Mouse (Mus musculus) frontal cortex, postnatal 14 days (tissue): ENCODE measurements around the gene Pkd2l1.
"Not testable (repeated sequence)": the region's sequence is repeated elsewhere in the genome, so short reads cannot be mapped to it uniquely, and the experiment has no call there.

Source experiments
- DNase-seq, 2 experiments: peaks; one replicate each; pipeline ENCODE4 v3.0.0; 2022; ENCODE audit warnings: low spot score in 2 of 2

Pkd2l1 gene

GRCm38 (mm10) chr19:44157005-44157404, 35.2 kb downstream of the Pkd2l1 start:
- DNase-seq: no peak

DNA sequence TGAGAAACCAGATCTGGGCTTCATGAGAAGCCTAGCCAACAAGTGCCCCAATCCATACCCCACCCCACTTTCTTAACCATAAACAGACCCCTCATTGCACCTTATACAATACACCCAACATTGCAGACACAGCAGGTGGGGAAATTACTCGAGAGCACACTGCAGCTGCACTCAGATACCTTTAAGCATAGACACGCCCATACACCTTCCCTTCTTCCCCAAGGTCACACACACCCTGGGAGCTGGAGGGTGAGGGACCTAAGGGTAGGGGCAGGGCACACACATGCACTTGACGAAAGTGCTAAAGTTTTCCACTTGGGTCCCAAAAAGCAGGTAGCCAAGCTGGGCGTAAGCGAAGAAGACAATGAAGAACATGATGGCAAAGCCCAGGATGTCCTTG, 38.5 kb downstream of the Pkd2l1 start:
- no peak for DNase-seq

DNA sequence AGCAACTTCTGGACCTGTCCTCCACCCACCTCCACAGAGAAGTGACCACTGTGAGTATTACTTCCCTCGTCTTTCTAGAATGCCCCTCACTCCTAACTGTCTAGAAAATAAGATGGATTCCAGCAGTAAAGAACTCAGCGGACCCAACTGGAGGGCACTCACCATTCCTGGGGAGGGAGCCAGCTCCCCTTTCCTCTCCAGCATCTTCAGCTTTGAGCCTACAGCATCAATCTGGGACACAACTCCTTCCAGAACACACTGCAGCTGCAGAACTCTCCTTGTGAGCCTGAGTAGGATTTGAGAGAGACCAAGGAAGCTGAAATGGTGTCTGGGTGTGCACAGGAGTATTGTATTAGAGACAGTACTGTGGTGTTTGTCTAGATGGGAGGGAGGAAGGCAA, 43.3 kb downstream of the Pkd2l1 start:
- DNase-seq: no peak

DNA sequence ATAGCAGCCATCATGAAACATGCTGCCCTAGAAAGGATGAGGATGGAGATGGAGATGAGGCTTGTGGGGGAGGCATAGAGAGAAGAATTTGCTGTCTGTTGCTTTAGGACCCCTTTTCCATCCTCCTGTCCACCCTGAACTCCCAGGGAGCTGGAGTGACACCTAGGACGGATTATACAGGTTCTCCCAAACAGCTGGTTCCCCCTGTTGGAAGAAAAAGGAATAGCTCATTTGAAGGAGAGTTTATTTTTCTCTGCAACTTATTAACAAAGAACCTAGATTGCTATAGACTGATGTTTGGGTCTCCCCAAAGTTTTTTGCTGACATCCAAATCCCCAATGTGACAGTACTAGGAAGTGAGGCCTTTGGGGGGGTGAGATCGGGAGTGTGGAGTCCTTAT, 43.9 kb downstream of the Pkd2l1 start:
- DNase-seq: no peak

GRCm38 (mm10) chr19:44146951-44147350, 45.3 kb downstream of the Pkd2l1 start:
- DNase-seq: no peak

DNA sequence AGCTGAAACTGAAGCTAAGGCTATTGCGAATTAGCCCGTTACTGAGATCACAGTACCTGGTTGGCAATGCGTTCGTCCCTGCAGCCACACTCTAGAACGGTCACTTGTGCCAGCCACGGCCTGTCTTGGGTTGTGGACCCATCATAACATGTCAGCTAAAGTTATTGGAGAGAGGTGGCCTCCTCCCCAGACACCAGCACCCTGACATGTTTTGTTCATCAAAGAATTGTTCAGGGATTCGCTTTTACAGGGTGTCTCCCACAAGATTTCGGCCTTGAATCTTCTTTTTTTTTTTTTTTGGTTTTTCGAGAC, 45.7 kb downstream of the Pkd2l1 start:
- DNase-seq: no peak

- peak; percentile 75 to 76 for DNase-seq
Observed at GRCm38 (mm10) chr19:44145702-44146567, 46.3 kb downstream of the Pkd2l1 start, which contains the start of gene Bloc1s2. Bloc1s2 (minus strand) TSS chr19:44146446.

DNA sequence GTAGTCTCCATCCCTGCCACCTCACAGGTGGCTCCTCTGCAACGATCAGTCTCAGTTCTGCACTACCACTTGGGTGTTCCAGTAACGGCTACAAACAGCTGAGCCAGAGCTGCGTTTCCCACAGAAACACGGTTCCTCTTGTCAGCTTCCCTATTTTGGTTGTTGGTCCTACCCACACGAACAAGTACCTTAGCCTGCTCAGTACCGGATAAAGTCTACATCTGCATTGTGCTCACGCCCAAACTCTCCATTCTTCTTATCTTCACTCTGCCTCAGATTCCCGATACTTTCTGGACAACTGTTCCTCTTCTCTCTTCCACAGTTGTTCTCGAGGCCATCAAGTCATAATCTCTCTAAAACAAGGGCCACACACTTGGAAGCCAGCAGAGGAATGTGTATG, 47.9 kb downstream of the Pkd2l1 start:
- DNase-seq: no peak

- no peak for DNase-seq
Observed at GRCm38 (mm10) chr19:44135960-44136485, 56.2 kb downstream of the Pkd2l1 start.

- DNase-seq: peak; percentile 83 to 85
Observed at GRCm38 (mm10) chr19:44135072-44135959, 56.9 kb downstream of the Pkd2l1 start, which contains the start of gene Cwf19l1. Cwf19l1 (minus strand) TSS chr19:44135876.

- DNase-seq: no peak
Observed at GRCm38 (mm10) chr19:44132917-44133316, 59.3 kb downstream of the Pkd2l1 start.

- no peak for DNase-seq
Observed at GRCm38 (mm10) chr19:44128560-44128959, 63.7 kb downstream of the Pkd2l1 start.

- DNase-seq: no peak
Observed at GRCm38 (mm10) chr19:44127729-44128497, 64.3 kb downstream of the Pkd2l1 start.

GRCm38 (mm10) chr19:44121137-44121536, 71.1 kb downstream of the Pkd2l1 start:
- no peak for DNase-seq

- not testable (repeated sequence) for DNase-seq
Observed at GRCm38 (mm10) chr19:44120686-44121085, 71.6 kb downstream of the Pkd2l1 start.

DNA sequence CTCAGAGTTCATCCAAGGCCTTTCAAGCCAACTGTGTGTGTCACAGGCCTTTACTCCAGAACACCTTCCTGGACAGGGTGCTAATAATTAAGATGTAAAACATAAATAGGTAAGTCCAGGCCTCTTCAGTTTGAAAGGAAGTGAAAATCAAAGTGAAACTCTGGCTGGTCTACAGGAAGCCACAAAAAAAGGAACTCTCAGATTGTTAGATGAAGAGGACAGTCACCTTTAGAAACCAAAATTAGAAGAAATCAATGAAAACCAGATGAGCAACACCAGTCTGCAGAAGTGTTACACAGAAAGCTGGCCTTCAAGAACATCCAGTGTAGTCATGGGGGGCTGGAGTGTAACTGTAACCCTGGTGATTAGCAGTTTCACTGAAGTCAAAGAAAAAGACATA, 74.4 kb downstream of the Pkd2l1 start:
- no peak for DNase-seq

DNA sequence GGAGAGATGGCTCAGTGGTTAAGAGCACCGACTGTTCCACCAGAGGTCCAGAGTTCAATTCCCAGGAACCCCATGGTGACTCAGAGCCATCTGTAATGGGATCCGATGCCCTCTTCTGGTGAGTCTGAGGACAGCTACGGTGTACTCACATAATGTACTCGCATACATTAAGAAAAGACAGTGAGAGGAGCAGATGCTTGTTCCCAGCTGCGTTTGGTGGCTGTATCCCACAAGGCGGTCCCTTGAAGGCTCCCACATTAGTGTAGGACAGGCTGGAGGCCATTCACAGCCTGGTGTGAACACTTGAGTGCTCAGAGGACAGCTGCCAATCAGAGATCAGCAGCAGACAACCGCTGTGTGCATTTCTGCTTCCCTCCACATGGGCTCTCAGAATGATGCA, 80.5 kb downstream of the Pkd2l1 start:
- no peak for DNase-seq

- no peak for DNase-seq
Observed at GRCm38 (mm10) chr19:44110356-44110755, 81.9 kb downstream of the Pkd2l1 start.

- no peak for DNase-seq
Observed at GRCm38 (mm10) chr19:44108996-44109395, 83.2 kb downstream of the Pkd2l1 start.

DNA sequence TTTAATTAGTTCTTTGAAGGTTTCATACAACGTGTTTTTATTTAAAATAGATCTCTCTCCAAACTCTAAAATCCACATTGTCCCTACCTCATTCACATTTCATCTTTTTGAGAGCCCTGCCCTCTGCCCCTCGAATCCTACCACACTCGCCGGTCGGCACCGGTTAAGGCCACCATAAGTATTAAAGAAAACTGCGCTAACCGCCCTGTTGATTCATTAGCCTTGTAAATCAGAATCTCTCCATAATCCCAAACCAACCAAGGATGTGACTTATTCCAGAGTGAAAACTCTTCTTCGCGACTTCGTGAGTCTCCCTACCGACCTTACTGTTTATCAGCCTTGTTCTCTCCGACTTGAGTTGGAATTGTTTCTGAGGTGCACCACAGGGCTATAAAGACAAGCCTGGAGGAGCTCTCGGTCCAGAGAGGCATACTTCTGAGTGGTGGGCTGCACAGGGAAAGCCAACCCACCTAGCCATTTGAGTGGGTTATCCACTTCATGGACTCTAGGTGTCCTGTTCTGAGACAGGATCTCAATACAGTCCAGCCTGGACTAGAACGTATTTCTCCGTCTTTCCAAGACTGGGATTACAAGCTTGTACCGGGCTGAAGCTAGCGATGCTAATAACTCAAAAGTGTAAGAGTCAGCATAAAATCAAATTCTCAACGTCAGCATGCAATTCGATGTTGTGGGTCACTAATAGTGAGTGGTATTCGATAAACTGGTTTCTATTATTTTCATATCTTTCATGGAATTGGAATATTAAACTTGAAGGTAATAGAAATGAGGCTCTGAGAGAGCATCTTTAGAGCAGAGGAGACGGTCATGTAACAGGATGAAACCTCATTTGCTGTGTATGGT, 84.4 kb downstream of the Pkd2l1 start:
- no peak for DNase-seq
